Mouse (Mus musculus) skeletal muscle tissue, adult 2 months (tissue): ENCODE results near the gene Gm17124.
"Not testable (repeated sequence)": the region's sequence is repeated elsewhere in the genome, so short reads cannot be mapped to it uniquely, and the experiment has no call there.

Experiments used
- DNase-seq: peaks from one replicate; pipeline ENCODE4 v3.0.0-alpha.2; 2012; ENCODE audit warnings: low read depth, low spot score

Gene Gm17124

GRCm38 (mm10) chr14:42599782-42600181 is at the start of gene Gm17124:
Gm17124 (minus strand) TSS chr14:42599882.
- not testable (repeated sequence) for DNase-seq

- not testable (repeated sequence) for DNase-seq
These were observed 42.1 kb upstream of the Gm17124 start, which contains the start of gene Gm3633 for GRCm38 (mm10) chr14:42641817-42642216. Gm3633 (minus strand) TSS chr14:42641917.
